ENCODE assay signal across 43 mouse cellular contexts in genomic region chr2:181618761-181619495, GRCm38 (mm10). TPM values are rescaled to one million over a fixed set of nuclear protein-coding genes. Genes with fewer than 3 reads are reported as not detected.
"Had no signal": no experiment of that assay in that cellular context is flagged by ENCODE, and none has a peak within 500 bp of the region (broad histone marks: within the 10 kb centered on the region; RNA-seq: fewer than 3 reads in every experiment).

No protein-coding gene starts in this region.

- H3K9me3 ChIP-seq: heart, embryonic 10.5 days; heart, embryonic 12.5 days; heart, embryonic 13.5 days; heart, embryonic 15.5 days; hindbrain, embryonic 10.5 days; hindbrain, embryonic 12.5 days; hindbrain, embryonic 13.5 days; hindbrain, embryonic 15.5 days; intestine, embryonic 15.5 days; kidney, embryonic 15.5 days had no signal

- H3K9ac ChIP-seq: heart, embryonic 12.5 days; heart, embryonic 13.5 days; heart, embryonic 15.5 days; hindbrain, embryonic 12.5 days; hindbrain, embryonic 13.5 days; hindbrain, embryonic 14.5 days; hindbrain, embryonic 15.5 days; intestine, embryonic 15.5 days; kidney, embryonic 15.5 days had no signal

- H3K27me3 ChIP-seq: heart, embryonic 12.5 days; heart, embryonic 13.5 days; heart, embryonic 15.5 days; hindbrain, embryonic 12.5 days; hindbrain, embryonic 13.5 days; hindbrain, embryonic 15.5 days; intestine, embryonic 15.5 days; kidney, embryonic 15.5 days had no signal

- H3K4me2 ChIP-seq: heart, embryonic 11.5 days; heart, embryonic 12.5 days; heart, embryonic 13.5 days; heart, embryonic 15.5 days; hindbrain, embryonic 12.5 days; hindbrain, embryonic 13.5 days; hindbrain, embryonic 14.5 days; hindbrain, embryonic 15.5 days; intestine, embryonic 15.5 days; kidney, embryonic 15.5 days had no signal

- H3K4me3 ChIP-seq: heart, embryonic 10.5 days; heart, embryonic 12.5 days; heart, embryonic 13.5 days; heart, embryonic 15.5 days; hindbrain, embryonic 10.5 days; hindbrain, embryonic 12.5 days; hindbrain, embryonic 13.5 days; hindbrain, embryonic 15.5 days; intestine, embryonic 15.5 days; kidney, embryonic 15.5 days; layer of hippocampus, adult 2 months had no signal

- H3K27ac ChIP-seq: heart, embryonic 10.5 days; heart, embryonic 13.5 days; heart, embryonic 15.5 days; hindbrain, embryonic 10.5 days; hindbrain, embryonic 12.5 days; hindbrain, embryonic 13.5 days; hindbrain, embryonic 14.5 days; hindbrain, embryonic 15.5 days; hindbrain, postnatal 0 days; intestine, embryonic 15.5 days; kidney, embryonic 15.5 days; kidney, postnatal 0 days; layer of hippocampus, adult 2 months had no signal

- DNase-seq: heart, postnatal 10 days; heart, postnatal 14 days; heart, postnatal 36 days; kidney, adult 11 months; kidney, adult 18-20 months; kidney, adult 2 months; kidney, adult 8-10 months; kidney, adult 9 months; kidney, postnatal 10 days; kidney, postnatal 14 days; kidney, postnatal 25 days; kidney, postnatal 36 days; kidney, postnatal 4 days; layer of hippocampus, adult 9-11 months; layer of hippocampus, postnatal 36 days had no signal

- ATAC-seq: hindbrain, embryonic 16.5 days; hindbrain, postnatal 0 days; inflammation-experienced regulatory T-cells, adult 6 months; intestine, embryonic 15.5 days; intestine, embryonic 16.5 days; intestine, postnatal 0 days had no signal

- H3K4me1 ChIP-seq: heart, embryonic 10.5 days; heart, embryonic 12.5 days; heart, embryonic 13.5 days; heart, embryonic 15.5 days; hindbrain, embryonic 10.5 days; hindbrain, embryonic 12.5 days; hindbrain, embryonic 13.5 days; hindbrain, embryonic 15.5 days; intestine, embryonic 15.5 days; kidney, embryonic 15.5 days had no signal

RNA-seq across cellular contexts. Expression of gene Gm29797, which starts 37.9 kb away (rescaled TPM):
- total RNA-seq: heart, postnatal 10 days; heart, postnatal 14 days; heart, postnatal 25 days; heart, postnatal 36 days; hematopoietic stem cell, adult 5-6 weeks; hindbrain, postnatal 0 days; layer of hippocampus, postnatal 10 days; layer of hippocampus, postnatal 14 days had no signal
- polyA plus RNA-seq: heart, embryonic 11.5 days; heart, embryonic 12.5 days; heart, embryonic 14.5 days; heart, embryonic 15.5 days; heart, embryonic 16.5 days; heart, postnatal 0 days; hindbrain, embryonic 10.5 days; hindbrain, embryonic 11.5 days; hindbrain, embryonic 13.5 days; hindbrain, embryonic 15.5 days; hindbrain, embryonic 16.5 days; hindbrain, postnatal 0 days; inflammation-experienced regulatory T-cells, adult 6 months; kidney, embryonic 14.5 days; kidney, postnatal 0 days had no signal
